Mouse (Mus musculus) stomach, embryonic 16.5 days (tissue): ENCODE results near the gene Spats2. TPM values are rescaled to one million over a fixed set of nuclear protein-coding genes. Genes with fewer than 3 reads are reported as not detected.
A peak's percentile ranks its signal among the peaks of the same experiment; 100 is the strongest.

Source experiments
- ATAC-seq: fragments of 200-750 bp; cut with Nextera tagmentation; 2 replicates; pipeline ENCODE4 v1.8.0; 2017; ENCODE audit warnings: moderate number of reproducible peaks, moderate TSS enrichment; ENCODE audit not compliant: insufficient read depth, low FRiP score
- H3K27ac ChIP-seq: fragments of 300-500 bp; sonication (generic); 2 replicates; pipeline ENCODE4 v1.5.1; 2014; ENCODE audit warnings: low read length
- H3K27me3 ChIP-seq: fragments of 300-500 bp; sonication (generic); 2 replicates; pipeline ENCODE4 v1.6.1; 2014; ENCODE audit warnings: low read length, control low read depth, mixed read lengths; ENCODE audit not compliant: control insufficient read depth, insufficient read depth
- H3K36me3 ChIP-seq: fragments of 300-500 bp; sonication (generic); 2 replicates; pipeline ENCODE4 v1.6.1; 2014; ENCODE audit warnings: low read length; ENCODE audit not compliant: control insufficient read depth, insufficient read depth
- H3K4me1 ChIP-seq: fragments of 300-500 bp; sonication (generic); 2 replicates; pipeline ENCODE4 v1.6.1; 2014; ENCODE audit warnings: low read length, control low read depth, mixed read lengths; ENCODE audit not compliant: control insufficient read depth, insufficient read depth
- H3K4me2 ChIP-seq: fragments of 300-500 bp; sonication (generic); 2 replicates; pipeline ENCODE4 v1.6.1; 2014; ENCODE audit warnings: low read depth, low read length, mixed read lengths
- H3K4me3 ChIP-seq: fragments of 300-500 bp; sonication (generic); replicated peaks from 2 replicates; pipeline ENCODE4 v1.5.1; 2014; ENCODE audit warnings: mild to moderate bottlenecking, low read length
- H3K9ac ChIP-seq: fragments of 300-500 bp; sonication (generic); 2 replicates; pipeline ENCODE4 v1.6.1; 2014; ENCODE audit warnings: low read length
- H3K9me3 ChIP-seq: fragments of 300-500 bp; sonication (generic); replicated peaks from 2 replicates; pipeline ENCODE4 v1.6.1; 2016; ENCODE audit warnings: low read length, control low read depth; ENCODE audit not compliant: control insufficient read depth
- WGBS: fragments of 180-500 bp; shearing (Covaris S2); extraction: QIAGEN DNeasy Blood & Tissue Kit; methylation state at CpG from one replicate; pipeline ENCODE4 v1.1.7; 2014; 5-methylcytosine and 5-hydroxymethylcytosine counted together
- polyA plus RNA-seq: library from polyadenylated mRNA; unstranded; fragments of >200 nt; fragmentation: Nextera tagmentation; extraction: Ambion mirVana; gene quantifications from 2 replicates; pipeline ENCODE4 v1.2.1, GENCODE M21; 2015

The Spats2 gene
- polyA plus RNA-seq, 1 experiment from 2014 or later, result 20.2 TPM

GRCm38 (mm10) chr15:99224208-99224911, 98.6 kb downstream of the Spats2 start, which contains the start of gene Kcnh3:
Gene Kcnh3 (plus strand): TSS chr15:99224861.
- H3K27me3 ChIP-seq, result peaks cover 75% of the 10 kb centered on the region
- WGBS, result under 1% methylated on average over 64 of the region's 66 CpGs
- no peaks in the 10 kb centered on the region for H3K9me3 ChIP-seq
- ATAC-seq, result peak; percentile 59; the same call in 1 of the 2 replicates
- peak within 1 kb of the TSS; percentile 59 for H3K9ac ChIP-seq
- peak within 1 kb of the TSS; percentile 65 for H3K4me2 ChIP-seq
- H3K36me3 ChIP-seq, result no peaks in the 10 kb centered on the region
- H3K4me1 ChIP-seq, result peaks cover 17% of the 10 kb centered on the region
- peak within 1 kb of the TSS; percentile 44 for H3K4me3 ChIP-seq
- no peak within 1 kb of the TSS for H3K27ac ChIP-seq

DNA sequence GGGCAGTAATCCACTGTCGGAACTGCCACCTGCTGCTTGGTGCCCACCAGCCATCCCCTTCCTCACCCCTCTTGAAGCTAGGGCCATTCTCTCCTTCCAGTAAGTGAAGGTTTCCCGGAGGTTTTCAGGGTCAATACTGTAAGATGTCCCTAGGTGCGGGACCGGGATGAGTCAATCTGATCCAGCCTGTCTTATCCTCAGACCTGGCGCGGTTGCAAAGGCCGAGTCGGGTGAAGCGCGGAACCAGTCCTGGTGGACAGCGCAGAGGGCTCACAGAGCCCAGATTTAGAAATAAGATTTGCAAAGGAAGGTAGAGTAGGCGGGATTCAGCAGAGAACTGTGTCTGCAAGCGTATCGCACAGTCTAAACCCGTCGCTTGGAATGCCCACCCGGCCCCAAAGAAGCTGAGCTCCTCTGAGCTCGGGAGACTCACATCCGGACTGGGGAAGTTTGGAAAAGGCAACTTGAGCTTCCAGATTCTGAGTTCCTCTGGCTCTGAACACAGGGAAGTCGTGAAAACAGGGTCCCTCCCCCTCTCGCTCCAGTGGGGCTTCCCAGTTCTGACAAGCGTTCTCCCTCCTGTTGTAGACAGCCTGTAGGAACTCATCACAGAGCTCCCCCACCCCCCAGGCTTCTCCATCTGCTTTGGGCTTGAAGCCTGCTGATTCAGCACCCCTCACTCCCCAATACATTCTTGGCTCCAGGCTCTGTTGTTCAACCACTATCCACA, 99.5 kb downstream of the Spats2 start:
- Histone ChIP-seq H3K27me3 (peaks cover 78% of the 10 kb centered on the region), H3K9me3 (no peaks in the 10 kb centered on the region), H3K4me3 (peak overlapping the region; percentile 44), H3K9ac (no peak overlapping the region), H3K4me1 (peaks cover 17% of the 10 kb centered on the region), H3K27ac (no peak overlapping the region), H3K36me3 (no peaks in the 10 kb centered on the region), H3K4me2 (peak overlapping the region; percentile 65)
- 2% methylated on average over 22 of the region's 22 CpGs for WGBS
- 0 out of 2 replicates have a peak, but pooled peaks have one; percentile 19 for ATAC-seq

DNA sequence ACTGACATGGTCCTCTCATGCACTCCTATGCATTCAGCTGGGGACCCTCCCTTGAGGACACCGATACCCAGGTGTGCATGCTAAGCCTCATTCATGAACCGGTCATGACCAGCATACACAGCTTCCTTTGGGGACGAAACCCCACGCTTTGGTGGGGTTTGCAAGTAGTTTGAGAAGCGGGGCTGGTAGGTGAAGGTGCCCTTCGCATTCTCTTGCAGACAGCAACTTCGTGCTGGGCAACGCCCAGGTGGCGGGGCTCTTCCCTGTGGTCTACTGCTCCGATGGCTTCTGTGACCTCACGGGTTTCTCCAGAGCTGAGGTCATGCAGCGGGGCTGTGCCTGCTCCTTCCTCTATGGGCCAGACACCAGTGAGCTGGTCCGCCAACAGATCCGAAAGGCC, 100.4 kb downstream of the Spats2 start:
- Histone ChIP-seq H3K36me3 (no peaks in the 10 kb centered on the region), H3K27ac (no peak overlapping the region), H3K9me3 (no peaks in the 10 kb centered on the region), H3K4me3 (no peak overlapping the region), H3K4me2 (no peak overlapping the region; the same call in 1 of the 2 replicates), H3K9ac (no peak overlapping the region), H3K27me3 (peaks cover 75% of the 10 kb centered on the region), H3K4me1 (peaks cover 17% of the 10 kb centered on the region)
- ATAC-seq, result no peak
- 23% methylated on average over 14 of the region's 14 CpGs for WGBS

- H3K4me2 ChIP-seq, result no peak overlapping the region
- H3K27me3 ChIP-seq, result peaks cover 27% of the 10 kb centered on the region
- H3K9ac ChIP-seq, result no peak overlapping the region
- no peak overlapping the region for H3K27ac ChIP-seq
- no peak overlapping the region for H3K4me3 ChIP-seq
- H3K4me1 ChIP-seq, result no peaks in the 10 kb centered on the region; the same call in 1 of the 2 replicates
- no peak for ATAC-seq
- WGBS, result 61% methylated on average over 10 of the region's 10 CpGs
- H3K9me3 ChIP-seq, result no peaks in the 10 kb centered on the region
- H3K36me3 ChIP-seq, result no peaks in the 10 kb centered on the region
Observed at GRCm38 (mm10) chr15:99231998-99232397, 106.3 kb downstream of the Spats2 start.

DNA sequence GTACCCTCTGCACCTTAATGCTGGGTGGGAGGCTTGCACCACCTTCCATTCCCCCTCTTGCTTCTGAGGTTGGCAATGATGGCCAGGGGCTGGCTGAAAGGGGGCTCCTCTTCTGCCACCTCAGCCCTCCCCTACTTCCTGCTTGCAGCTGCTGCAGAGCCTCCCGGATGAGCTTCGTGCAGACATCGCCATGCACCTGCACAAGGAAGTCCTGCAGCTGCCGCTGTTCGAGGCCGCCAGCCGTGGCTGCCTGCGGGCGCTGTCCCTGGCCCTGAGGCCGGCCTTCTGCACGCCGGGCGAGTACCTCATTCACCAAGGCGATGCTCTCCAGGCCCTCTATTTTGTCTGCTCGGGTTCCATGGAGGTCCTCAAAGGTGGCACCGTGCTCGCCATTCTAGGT, 108.0 kb downstream of the Spats2 start:
- no peak overlapping the region for H3K4me2 ChIP-seq

GRCm38 (mm10) chr15:99234326-99235010, 108.8 kb downstream of the Spats2 start:
- H3K27me3 ChIP-seq, result peaks cover 15% of the 10 kb centered on the region
- H3K36me3 ChIP-seq, result no peaks in the 10 kb centered on the region
- H3K4me2 ChIP-seq, result no peak overlapping the region
- H3K4me1 ChIP-seq, result no peaks in the 10 kb centered on the region; the same call in 1 of the 2 replicates
- ATAC-seq, result no peak
- no peak overlapping the region for H3K9ac ChIP-seq
- whole genome bisulfite sequencing, result 45% methylated on average over 12 of the region's 12 CpGs
- no peaks in the 10 kb centered on the region for H3K9me3 ChIP-seq
- no peak overlapping the region for H3K4me3 ChIP-seq
- H3K27ac ChIP-seq, result no peak overlapping the region

More for the DNA sequence above, 108.0 kb downstream of the Spats2 start:
- ATAC-seq, result no peak
- H3K9ac ChIP-seq, result no peak overlapping the region
- H3K27me3 ChIP-seq, result peaks cover 18% of the 10 kb centered on the region
- H3K4me3 ChIP-seq, result no peak overlapping the region
- no peaks in the 10 kb centered on the region for H3K9me3 ChIP-seq
- no peaks in the 10 kb centered on the region for H3K36me3 ChIP-seq
- H3K27ac ChIP-seq, result no peak overlapping the region
- no peaks in the 10 kb centered on the region; the same call in 1 of the 2 replicates for H3K4me1 ChIP-seq
- 46% methylated on average over 17 of the region's 17 CpGs for WGBS

GRCm38 (mm10) chr15:99238006-99238405, 112.3 kb downstream of the Spats2 start:
- ATAC-seq, result no peak
- H3K27me3 ChIP-seq, result no peaks in the 10 kb centered on the region; the same call in 1 of the 2 replicates
- H3K9ac ChIP-seq, result no peak overlapping the region; the same call in 1 of the 2 replicates
- no peak overlapping the region for H3K27ac ChIP-seq
- 0 out of 2 replicates have a peak, but pooled peaks cover 4% of the 10 kb centered on the region for H3K36me3 ChIP-seq
- H3K9me3 ChIP-seq, result no peaks in the 10 kb centered on the region
- H3K4me2 ChIP-seq, result no peak overlapping the region
- no peaks in the 10 kb centered on the region; the same call in 1 of the 2 replicates for H3K4me1 ChIP-seq
- no peak overlapping the region for H3K4me3 ChIP-seq
- 59% methylated on average over 11 of the region's 11 CpGs for WGBS

DNA sequence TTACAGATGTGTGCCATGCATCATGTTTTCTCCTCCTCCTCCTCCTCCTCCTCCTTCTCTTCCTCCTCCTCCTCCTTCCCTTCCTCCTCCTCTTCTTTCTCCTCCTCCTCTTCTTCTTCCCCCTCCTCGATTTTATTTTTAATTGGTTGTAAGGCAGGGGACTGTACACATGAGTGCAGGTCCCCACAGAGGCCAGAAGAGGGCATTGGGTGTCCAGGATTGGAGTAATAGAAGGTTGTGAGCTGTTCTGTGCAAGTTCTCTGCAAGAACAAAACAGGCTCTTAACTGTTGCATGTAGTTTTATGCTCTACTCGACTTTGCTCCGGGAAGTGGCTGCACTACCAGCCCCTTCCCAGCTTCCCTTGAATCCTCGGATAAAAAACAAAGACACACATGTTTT, 114.4 kb downstream of the Spats2 start:
- Histone ChIP-seq H3K27me3 (no peaks in the 10 kb centered on the region), H3K9ac (no peak overlapping the region), H3K27ac (no peak overlapping the region), H3K4me1 (no peaks in the 10 kb centered on the region), H3K9me3 (no peaks in the 10 kb centered on the region), H3K4me2 (no peak overlapping the region), H3K36me3 (0 out of 2 replicates have a peak, but pooled peaks cover 9% of the 10 kb centered on the region), H3K4me3 (no peak overlapping the region)
- 72% methylated on average over 4 of the region's 4 CpGs for WGBS
- ATAC-seq, result no peak; the same call in 1 of the 2 replicates
